Mouse (Mus musculus) intestine, embryonic 14.5 days (tissue): ENCODE measurements at regions not wholly inside any gene's neighbourhood (a gene's known extent, or its start where the extent isn't known, plus 50 kb on each side); places are given as distances from the start of the nearest gene placed in this dataset.
A peak's percentile ranks its signal among the peaks of the same experiment; 100 is the strongest.

ENCODE experiments used
- ATAC-seq: fragments of 200-750 bp; cut with Nextera tagmentation; replicated peaks from 2 replicates; pipeline ENCODE4 v1.8.0; 2017; ENCODE audit warnings: low read depth, moderate number of reproducible peaks, moderate TSS enrichment, moderate library complexity; ENCODE audit not compliant: low FRiP score, low TSS enrichment
- DNase-seq: peaks from one replicate; pipeline ENCODE4 v3.0.0-alpha.2; 2018; ENCODE audit warnings: low spot score
- H3K27ac ChIP-seq: fragments of 300-500 bp; sonication (generic); 2 replicates; pipeline ENCODE4 v1.5.1; 2014; ENCODE audit warnings: low read depth, mild to moderate bottlenecking, control low read depth
- H3K27me3 ChIP-seq: fragments of 300-500 bp; sonication (generic); replicated peaks from 2 replicates; pipeline ENCODE4 v1.6.1; 2014; ENCODE audit warnings: low read length, control low read depth; ENCODE audit not compliant: control insufficient read depth, insufficient read depth
- H3K36me3 ChIP-seq: fragments of 300-500 bp; sonication (generic); 2 replicates; pipeline ENCODE4 v1.6.1; 2014; ENCODE audit warnings: low read length, control low read depth; ENCODE audit not compliant: control insufficient read depth, insufficient read depth
- H3K4me1 ChIP-seq: fragments of 300-500 bp; sonication (generic); replicated peaks from 2 replicates; pipeline ENCODE4 v1.6.1; 2014; ENCODE audit warnings: low read length, control low read depth, mixed read lengths; ENCODE audit not compliant: control insufficient read depth, insufficient read depth
- H3K4me2 ChIP-seq: fragments of 300-500 bp; sonication (generic); 2 replicates; pipeline ENCODE4 v1.6.1; 2014; ENCODE audit warnings: low read length
- H3K4me3 ChIP-seq: fragments of 300-500 bp; sonication (generic); 2 replicates; pipeline ENCODE4 v1.5.1; 2014; ENCODE audit warnings: low read depth, low read length, control low read depth, mixed read lengths
- H3K9ac ChIP-seq: fragments of 300-500 bp; sonication (generic); 2 replicates; pipeline ENCODE4 v1.6.1; 2014; ENCODE audit warnings: mild to moderate bottlenecking, low read length
- H3K9me3 ChIP-seq: fragments of 300-500 bp; sonication (generic); 2 replicates; pipeline ENCODE4 v1.6.1; 2016; ENCODE audit warnings: low read length, control low read depth; ENCODE audit not compliant: control insufficient read depth
- WGBS: fragments of 180-500 bp; shearing (Covaris S2); extraction: QIAGEN DNeasy Blood & Tissue Kit; methylation state at CpG from one replicate; pipeline ENCODE4 v1.1.7; 2014; 5-methylcytosine and 5-hydroxymethylcytosine counted together

DNA sequence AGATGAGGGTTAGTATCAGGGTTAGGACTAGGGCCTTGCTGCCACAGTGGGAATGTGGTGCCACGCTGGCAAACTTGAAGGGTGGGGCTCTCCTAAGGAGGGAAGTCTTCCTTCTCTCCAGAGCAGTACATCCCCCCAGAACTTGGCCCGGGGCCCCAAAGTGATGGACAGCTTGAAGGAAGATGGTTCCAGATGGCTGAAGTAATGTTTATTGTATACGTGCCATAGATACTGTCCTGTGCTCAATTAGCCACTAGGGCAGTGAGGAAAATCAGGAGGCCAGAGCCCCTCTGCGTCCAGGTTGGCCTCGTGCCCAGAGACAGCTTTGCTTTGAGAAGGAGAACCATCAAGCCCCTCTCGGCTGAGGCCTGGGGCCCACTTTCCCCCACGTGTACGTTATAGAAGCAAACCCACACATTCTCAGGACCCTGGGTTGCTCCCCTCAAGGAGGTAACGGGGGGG, 239.0 kb upstream of the Rtl1 start:
- H3K36me3 ChIP-seq, result no peaks in the 10 kb centered on the region
- H3K9ac ChIP-seq, result no peak overlapping the region
- peaks cover 3% of the 10 kb centered on the region; the same call in 1 of the 2 replicates for H3K9me3 ChIP-seq
- H3K4me3 ChIP-seq, result no peak overlapping the region
- H3K27me3 ChIP-seq, result no peaks in the 10 kb centered on the region
- 34% methylated on average over 9 of the region's 9 CpGs for WGBS
- H3K27ac ChIP-seq, result peak overlapping the region; percentile 91
- no peak overlapping the region for H3K4me2 ChIP-seq
- peak; percentile 83 for DNase-seq
- peaks cover 26% of the 10 kb centered on the region for H3K4me1 ChIP-seq
- ATAC-seq, result peak; percentile 80

DNA sequence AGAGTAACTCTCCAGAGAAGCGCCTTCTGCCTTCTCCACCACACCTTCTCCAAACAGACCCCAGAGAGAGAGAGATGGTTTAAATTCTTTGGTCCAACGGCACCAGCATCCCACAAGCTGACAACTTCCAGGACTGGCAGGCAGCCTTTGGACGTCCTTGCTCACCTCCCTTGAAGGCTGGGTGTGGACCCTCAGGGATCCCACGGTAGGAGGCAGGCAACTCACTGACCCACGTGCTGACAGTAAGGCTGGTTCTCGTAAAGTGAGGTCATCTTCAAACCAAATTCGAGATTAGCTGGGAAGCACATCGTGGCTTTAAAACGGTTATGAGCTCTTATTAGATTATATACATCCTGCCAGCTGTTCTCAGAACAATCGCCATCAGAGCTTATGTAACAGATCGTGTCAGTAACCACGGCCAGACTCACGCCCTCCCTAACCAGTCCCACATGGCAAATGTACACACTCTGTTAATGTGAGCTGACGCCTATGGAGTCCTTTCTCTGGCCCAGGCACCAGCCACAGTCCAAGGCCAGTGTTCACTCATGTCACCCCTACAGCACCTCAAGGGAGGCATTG, 239.9 kb upstream of the Rtl1 start:
- no peak overlapping the region for H3K9ac ChIP-seq
- no peaks in the 10 kb centered on the region for H3K27me3 ChIP-seq
- no peak overlapping the region for H3K4me3 ChIP-seq
- WGBS, result 21% methylated on average over 14 of the region's 14 CpGs
- peaks cover 27% of the 10 kb centered on the region for H3K4me1 ChIP-seq
- peak; percentile 61 for DNase-seq
- no peak overlapping the region for H3K4me2 ChIP-seq
- peaks cover 3% of the 10 kb centered on the region; the same call in 1 of the 2 replicates for H3K9me3 ChIP-seq
- peak overlapping the region; percentile 91 for H3K27ac ChIP-seq
- ATAC-seq, result no peak
- no peaks in the 10 kb centered on the region for H3K36me3 ChIP-seq

DNA sequence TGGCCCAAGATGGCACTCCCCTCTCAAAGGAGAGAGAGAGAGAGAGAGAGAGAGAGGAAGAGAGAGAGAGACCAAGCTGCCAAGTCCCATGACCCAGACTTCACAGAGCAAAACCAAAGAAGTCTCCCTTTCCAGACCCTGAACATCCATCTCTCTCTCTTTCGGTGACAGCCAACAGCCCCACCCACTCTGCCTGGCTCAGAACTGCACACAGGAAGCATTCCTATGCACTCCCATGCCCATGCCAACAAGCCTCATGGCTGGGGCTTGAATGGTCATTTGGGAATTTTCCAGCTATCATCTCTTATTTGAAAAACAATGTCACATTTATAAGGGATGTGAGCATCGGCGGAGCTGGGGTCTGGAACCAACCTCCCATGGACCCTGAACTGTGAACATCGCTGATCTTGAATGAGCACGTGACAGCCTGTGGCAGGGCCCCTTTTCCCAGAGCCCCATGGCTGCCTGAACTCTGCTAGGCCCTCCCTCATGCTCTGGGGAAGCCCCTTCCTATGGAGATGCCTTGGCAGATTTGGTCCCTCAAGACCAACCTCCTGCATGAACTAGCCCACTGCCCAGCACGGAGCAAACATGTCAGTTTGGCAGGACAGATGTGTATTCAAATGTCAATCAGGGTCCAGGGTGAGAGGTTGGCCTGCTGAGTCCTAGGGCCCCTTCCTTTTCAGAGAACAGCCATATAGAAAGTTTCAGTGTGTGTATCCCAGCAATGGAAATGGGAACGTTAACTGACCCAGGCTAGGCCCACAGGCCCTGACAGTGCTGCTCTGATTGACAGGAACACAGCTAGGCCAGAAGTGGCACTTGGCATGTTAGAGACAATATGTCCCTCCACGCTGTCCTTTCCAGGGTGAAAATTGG, 244.8 kb upstream of the Rtl1 start:
- Histone ChIP-seq H3K27ac (no peak overlapping the region), H3K4me1 (peaks cover 16% of the 10 kb centered on the region), H3K36me3 (no peaks in the 10 kb centered on the region), H3K4me3 (no peak overlapping the region), H3K4me2 (no peak overlapping the region), H3K27me3 (no peaks in the 10 kb centered on the region), H3K9ac (no peak overlapping the region), H3K9me3 (no peaks in the 10 kb centered on the region)
- DNase-seq (no peak), ATAC-seq (no peak)
- 80% methylated on average over 8 of the region's 8 CpGs for WGBS

DNA sequence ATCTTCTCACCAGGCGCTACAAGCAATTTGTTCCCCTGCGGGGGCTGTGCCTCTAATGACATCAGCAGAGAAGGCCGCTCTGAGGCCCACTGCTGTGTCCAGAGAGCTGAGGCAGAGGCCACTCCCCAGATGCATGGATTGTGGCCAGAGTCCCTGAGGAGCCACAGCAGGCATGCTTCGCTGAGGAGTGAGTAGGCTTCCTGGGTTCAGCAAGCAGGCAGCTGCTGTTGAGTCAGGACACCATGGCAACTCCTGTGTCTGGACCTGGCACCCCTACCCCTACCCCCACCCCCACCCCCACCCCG, 245.4 kb upstream of the Rtl1 start:
- Histone ChIP-seq H3K27ac (no peak overlapping the region), H3K4me2 (no peak overlapping the region), H3K9ac (no peak overlapping the region), H3K9me3 (no peaks in the 10 kb centered on the region), H3K36me3 (no peaks in the 10 kb centered on the region), H3K4me1 (peaks cover 10% of the 10 kb centered on the region), H3K4me3 (no peak overlapping the region), H3K27me3 (no peaks in the 10 kb centered on the region)
- DNase-seq, result no peak
- WGBS, result 56% methylated on average over 5 of the region's 5 CpGs
- 0 out of 2 replicates have a peak, but pooled peaks have one; percentile 36 for ATAC-seq

DNA sequence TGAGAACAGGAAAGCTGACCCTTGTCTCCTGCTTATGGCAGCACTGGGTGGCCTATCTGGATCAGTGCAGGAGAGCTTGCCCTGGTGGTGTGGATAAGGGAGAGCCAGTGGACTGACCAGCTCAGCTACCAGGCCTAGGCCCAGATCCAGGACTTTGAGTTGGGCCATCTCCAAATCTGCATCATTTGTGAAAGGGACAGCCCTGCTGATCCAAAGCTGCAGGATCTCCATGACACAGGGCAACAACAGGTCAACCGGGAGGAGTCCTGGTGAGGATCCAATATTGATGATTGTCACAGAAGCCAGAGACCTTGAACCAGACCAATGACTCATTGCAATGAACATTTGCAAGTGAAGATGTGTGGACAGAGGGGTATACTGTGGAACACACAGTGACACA, 256.2 kb upstream of the Rtl1 start:
- no peak overlapping the region for H3K9ac ChIP-seq
- no peaks in the 10 kb centered on the region for H3K27me3 ChIP-seq
- 65% methylated on average over 1 of the region's 1 CpGs for WGBS
- no peak for ATAC-seq
- no peaks in the 10 kb centered on the region for H3K9me3 ChIP-seq
- H3K27ac ChIP-seq, result no peak overlapping the region
- no peak overlapping the region for H3K4me3 ChIP-seq
- DNase-seq, result peak; percentile 41
- no peak overlapping the region for H3K4me2 ChIP-seq
- H3K36me3 ChIP-seq, result no peaks in the 10 kb centered on the region
- H3K4me1 ChIP-seq, result no peaks in the 10 kb centered on the region

DNA sequence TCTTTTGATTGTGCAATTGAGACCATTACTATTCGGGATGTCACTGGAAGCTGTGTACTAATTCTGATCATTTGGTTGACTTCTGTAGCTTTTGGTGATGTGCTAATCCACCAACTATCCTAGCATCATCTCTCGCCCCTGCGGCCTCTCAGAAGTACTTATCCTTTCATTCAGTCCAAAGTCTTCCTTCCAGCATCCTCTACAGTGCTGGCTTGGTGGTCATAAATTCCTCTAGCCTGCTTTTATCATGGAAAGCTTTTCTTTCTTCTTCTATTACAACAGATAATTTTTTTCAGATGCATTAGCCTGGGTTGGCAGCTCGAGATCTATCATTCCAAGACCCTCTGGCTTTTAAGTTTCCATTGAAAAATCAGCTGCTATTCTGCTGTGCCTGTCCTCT, 257.6 kb upstream of the Rtl1 start:
- no peaks in the 10 kb centered on the region for H3K36me3 ChIP-seq
- H3K27me3 ChIP-seq, result no peaks in the 10 kb centered on the region
- no peaks in the 10 kb centered on the region for H3K9me3 ChIP-seq
- no peak overlapping the region for H3K9ac ChIP-seq
- ATAC-seq (no peak), DNase-seq (peak; percentile 52)
- WGBS, result 50% methylated on average over 4 of the region's 4 CpGs
- H3K27ac ChIP-seq, result no peak overlapping the region
- H3K4me3 ChIP-seq, result no peak overlapping the region
- no peak overlapping the region for H3K4me2 ChIP-seq
- no peaks in the 10 kb centered on the region for H3K4me1 ChIP-seq

DNA sequence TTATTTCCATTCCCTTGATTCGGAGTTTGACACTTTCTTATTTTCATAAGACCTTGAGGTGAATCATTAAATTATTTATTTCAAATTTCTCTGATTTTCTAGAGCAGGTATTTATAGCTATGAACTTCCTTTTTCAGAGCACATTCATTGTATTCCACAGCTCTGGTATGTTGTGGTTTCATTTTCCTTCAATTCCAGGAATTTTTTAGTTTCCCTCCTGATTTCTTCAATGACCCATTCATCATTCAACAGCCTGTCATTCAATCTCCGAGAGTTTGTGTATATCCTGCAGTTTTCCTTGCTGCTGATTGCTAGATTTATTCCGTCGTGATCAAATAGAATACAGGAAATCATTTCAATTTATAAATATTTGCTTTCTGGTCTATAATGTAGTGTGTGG, 264.7 kb upstream of the Rtl1 start:
- ATAC-seq, result no peak
- no peak overlapping the region for H3K9ac ChIP-seq
- no peaks in the 10 kb centered on the region for H3K36me3 ChIP-seq
- DNase-seq, result no peak
- H3K4me2 ChIP-seq, result no peak overlapping the region
- no peak overlapping the region for H3K27ac ChIP-seq
- H3K9me3 ChIP-seq, result no peaks in the 10 kb centered on the region
- 67% methylated on average over 4 of the region's 4 CpGs for WGBS
- no peak overlapping the region for H3K4me3 ChIP-seq
- no peaks in the 10 kb centered on the region for H3K4me1 ChIP-seq
- no peaks in the 10 kb centered on the region for H3K27me3 ChIP-seq

DNA sequence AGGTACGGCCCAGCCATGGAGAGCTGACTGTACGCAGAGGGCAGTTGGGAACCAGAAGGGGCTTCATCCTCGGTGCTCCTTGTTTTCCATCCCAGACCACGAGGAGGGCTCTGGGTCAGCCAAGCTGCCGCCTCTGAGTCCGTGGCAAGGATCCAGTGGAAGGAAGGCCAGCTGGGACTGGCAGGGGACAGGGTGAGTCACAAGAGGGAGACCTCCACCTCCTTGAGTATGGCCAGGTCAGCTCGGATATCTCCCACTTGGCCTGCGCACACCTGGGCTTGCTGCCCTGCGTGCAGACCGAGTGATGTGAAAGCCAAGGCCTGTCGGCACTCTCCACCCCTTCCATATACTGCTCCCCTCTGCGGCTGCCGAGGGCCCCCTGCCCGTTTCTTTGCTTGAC, 270.9 kb upstream of the Rtl1 start:
- no peak for ATAC-seq
- H3K4me1 ChIP-seq, result no peaks in the 10 kb centered on the region
- no peak overlapping the region for H3K27ac ChIP-seq
- no peak for DNase-seq
- H3K4me3 ChIP-seq, result no peak overlapping the region
- no peaks in the 10 kb centered on the region for H3K27me3 ChIP-seq
- no peak overlapping the region for H3K9ac ChIP-seq
- H3K4me2 ChIP-seq, result no peak overlapping the region
- no peaks in the 10 kb centered on the region for H3K9me3 ChIP-seq
- no peaks in the 10 kb centered on the region for H3K36me3 ChIP-seq
- 89% methylated on average over 14 of the region's 14 CpGs for WGBS

DNA sequence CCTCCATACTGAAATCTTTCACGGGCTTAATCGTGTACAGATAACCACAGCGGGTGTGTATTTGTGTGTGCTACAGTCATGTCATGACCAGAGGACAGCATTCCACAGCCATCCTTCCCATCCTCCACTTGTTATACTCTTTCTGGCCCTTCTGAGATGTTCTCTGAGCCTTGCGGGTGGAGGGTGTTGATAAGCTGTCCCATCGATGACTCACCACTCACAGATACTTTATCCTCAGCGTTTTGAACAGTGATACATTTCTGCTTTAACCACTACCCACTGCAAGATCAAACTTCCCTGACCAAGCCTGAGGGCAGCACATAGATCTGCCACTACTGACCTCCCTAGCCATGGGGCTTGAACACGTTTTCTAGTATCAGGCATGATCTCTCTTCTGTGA, 274.3 kb upstream of the Rtl1 start:
- Histone ChIP-seq H3K27ac (no peak overlapping the region), H3K4me2 (no peak overlapping the region), H3K4me3 (no peak overlapping the region), H3K4me1 (no peaks in the 10 kb centered on the region), H3K36me3 (no peaks in the 10 kb centered on the region), H3K9me3 (no peaks in the 10 kb centered on the region), H3K27me3 (no peaks in the 10 kb centered on the region), H3K9ac (no peak overlapping the region)
- ATAC-seq (no peak), DNase-seq (no peak)
- 82% methylated on average over 7 of the region's 7 CpGs for WGBS
